Mouse (Mus musculus) kidney, embryonic 14.5 days (tissue): ENCODE data around the gene Prr15. TPM values are rescaled to one million over a fixed set of nuclear protein-coding genes. Genes with fewer than 3 reads are reported as not detected.
A peak's percentile ranks its signal among the peaks of the same experiment; 100 is the strongest.

Experiments
- ATAC-seq: fragments of 200-750 bp; cut with Nextera tagmentation; 2 replicates; pipeline ENCODE4 v1.8.0; 2017; ENCODE audit warnings: moderate number of reproducible peaks, mild to moderate bottlenecking, moderate TSS enrichment, moderate library complexity; ENCODE audit not compliant: low FRiP score, low TSS enrichment
- H3K27ac ChIP-seq: fragments of 300-500 bp; sonication (generic); 2 replicates; pipeline ENCODE4 v1.5.1; 2014; ENCODE audit warnings: low read depth, mild to moderate bottlenecking, low read length, moderate library complexity, mixed read lengths
- H3K27me3 ChIP-seq: fragments of 300-500 bp; sonication (generic); 2 replicates; pipeline ENCODE4 v1.6.1; 2014; ENCODE audit warnings: mild to moderate bottlenecking, low read length; ENCODE audit not compliant: control insufficient read depth, insufficient read depth
- H3K36me3 ChIP-seq: fragments of 300-500 bp; sonication (generic); 2 replicates; pipeline ENCODE4 v1.6.1; 2014; ENCODE audit warnings: low read length, mixed read lengths; ENCODE audit not compliant: control insufficient read depth, insufficient read depth
- H3K4me1 ChIP-seq: fragments of 300-500 bp; sonication (generic); 2 replicates; pipeline ENCODE4 v1.6.1; 2014; ENCODE audit warnings: low read length, mixed read lengths; ENCODE audit not compliant: control insufficient read depth, insufficient read depth
- H3K4me2 ChIP-seq: fragments of 300-500 bp; sonication (generic); replicated peaks from 2 replicates; pipeline ENCODE4 v1.6.1; 2014; ENCODE audit warnings: low read depth, mild to moderate bottlenecking, low read length
- H3K4me3 ChIP-seq: fragments of 300-500 bp; sonication (generic); 2 replicates; pipeline ENCODE4 v1.5.1; 2014; ENCODE audit warnings: mild to moderate bottlenecking, low read length
- H3K9ac ChIP-seq: fragments of 300-500 bp; sonication (generic); 2 replicates; pipeline ENCODE4 v1.6.1; 2014; ENCODE audit warnings: low read depth, mild to moderate bottlenecking, low read length, moderate library complexity
- H3K9me3 ChIP-seq: fragments of 300-500 bp; sonication (generic); 2 replicates; pipeline ENCODE4 v1.6.1; 2016; ENCODE audit warnings: low read length; ENCODE audit not compliant: control insufficient read depth
- WGBS: fragments of 180-500 bp; shearing (Covaris S2); extraction: QIAGEN DNeasy Blood & Tissue Kit; methylation state at CpG from one replicate; pipeline ENCODE4 v1.1.7; 2014; 5-methylcytosine and 5-hydroxymethylcytosine counted together
- polyA plus RNA-seq: library from polyadenylated mRNA; unstranded; fragments of >200 nt; fragmentation: Nextera tagmentation; extraction: Ambion mirVana; gene quantifications from 2 replicates; pipeline ENCODE4 v1.2.1, GENCODE M21; 2014

Prr15 gene
- polyA plus RNA-seq, 1 experiment from 2014 or later = 6.4 TPM

GRCm38 (mm10) chr6:54326671-54327625 is 1.3 kb downstream of the Prr15 start:
- ATAC-seq = peak; percentile 84
- Histone ChIP-seq H3K4me2 (peak overlapping the region; percentile 90), H3K4me3 (peak overlapping the region; percentile 43), H3K27me3 (peaks cover 27% of the 10 kb centered on the region), H3K36me3 (no peaks in the 10 kb centered on the region), H3K4me1 (peaks cover 12% of the 10 kb centered on the region; the same call in 1 of the 2 replicates), H3K27ac (no peak overlapping the region), H3K9me3 (no peaks in the 10 kb centered on the region), H3K9ac (peak overlapping the region; percentile 52)
- WGBS = under 1% methylated on average over 53 of the region's 53 CpGs

GRCm38 (mm10) chr6:54327626-54328003 is 2.0 kb downstream of the Prr15 start:
- no peaks in the 10 kb centered on the region for H3K36me3 ChIP-seq
- WGBS = under 1% methylated on average over 28 of the region's 28 CpGs

GRCm38 (mm10) chr6:54328783-54329182 is 3.1 kb downstream of the Prr15 start:
- no peak overlapping the region for H3K27ac ChIP-seq
- WGBS = 98% methylated on average over 5 of the region's 5 CpGs
- no peak overlapping the region for H3K4me3 ChIP-seq
- no peaks in the 10 kb centered on the region for H3K36me3 ChIP-seq
- peaks cover 15% of the 10 kb centered on the region; the same call in 1 of the 2 replicates for H3K4me1 ChIP-seq
- H3K27me3 ChIP-seq = peaks cover 27% of the 10 kb centered on the region
- H3K9me3 ChIP-seq = no peaks in the 10 kb centered on the region
- H3K9ac ChIP-seq = no peak overlapping the region
- no peak for ATAC-seq
- H3K4me2 ChIP-seq = no peak overlapping the region

More at GRCm38 (mm10) chr6:54327626-54328003, 2.0 kb downstream of the Prr15 start:
- no peak overlapping the region for H3K27ac ChIP-seq
- H3K4me1 ChIP-seq = peaks cover 15% of the 10 kb centered on the region; the same call in 1 of the 2 replicates
- 0 out of 2 replicates have a peak, but pooled peaks have one; percentile 29 for ATAC-seq
- peak overlapping the region; percentile 52 for H3K9ac ChIP-seq
- H3K4me3 ChIP-seq = peak overlapping the region; percentile 43
- peaks cover 27% of the 10 kb centered on the region for H3K27me3 ChIP-seq
- H3K9me3 ChIP-seq = no peaks in the 10 kb centered on the region
- peak overlapping the region; percentile 90 for H3K4me2 ChIP-seq

GRCm38 (mm10) chr6:54329598-54329997 is 4.0 kb downstream of the Prr15 start:
- H3K27ac ChIP-seq = no peak overlapping the region
- no peaks in the 10 kb centered on the region for H3K36me3 ChIP-seq
- WGBS = 77% methylated on average over 3 of the region's 3 CpGs
- ATAC-seq = no peak
- H3K4me2 ChIP-seq = no peak overlapping the region
- H3K4me1 ChIP-seq = peaks cover 18% of the 10 kb centered on the region; the same call in 1 of the 2 replicates
- no peak overlapping the region for H3K9ac ChIP-seq
- no peaks in the 10 kb centered on the region for H3K9me3 ChIP-seq
- H3K4me3 ChIP-seq = no peak overlapping the region
- peaks cover 23% of the 10 kb centered on the region for H3K27me3 ChIP-seq

DNA sequence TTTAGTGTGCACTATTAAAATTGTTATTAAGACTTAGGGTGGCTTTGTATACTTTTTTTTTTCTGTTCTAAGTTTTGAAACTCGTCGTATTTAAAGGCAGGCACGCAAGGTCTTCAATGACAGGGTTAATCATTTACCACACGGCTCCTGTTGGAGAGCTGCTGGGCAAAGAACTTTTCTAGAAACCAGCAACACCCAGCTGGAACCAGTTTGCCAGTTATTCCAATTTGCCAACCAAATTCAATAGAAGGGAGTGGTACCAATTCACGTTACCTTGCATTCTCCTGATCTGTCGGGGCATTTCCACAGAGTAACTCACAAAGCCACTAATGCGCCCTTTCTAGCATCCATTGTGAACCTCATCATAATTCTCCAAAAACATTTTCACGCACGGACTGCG is 4.5 kb downstream of the Prr15 start:
- Histone ChIP-seq H3K27me3 (peaks cover 18% of the 10 kb centered on the region), H3K27ac (no peak overlapping the region), H3K4me1 (peaks cover 18% of the 10 kb centered on the region; the same call in 1 of the 2 replicates), H3K9ac (no peak overlapping the region), H3K9me3 (no peaks in the 10 kb centered on the region), H3K36me3 (no peaks in the 10 kb centered on the region), H3K4me2 (no peak overlapping the region), H3K4me3 (no peak overlapping the region)
- no peak for ATAC-seq
- 65% methylated on average over 10 of the region's 10 CpGs for WGBS

- H3K9ac ChIP-seq = no peak overlapping the region
- peaks cover 13% of the 10 kb centered on the region; the same call in 1 of the 2 replicates for H3K4me1 ChIP-seq
- 34% methylated on average over 10 of the region's 10 CpGs for WGBS
- H3K27ac ChIP-seq = no peak overlapping the region
- no peak for ATAC-seq
- no peaks in the 10 kb centered on the region for H3K9me3 ChIP-seq
- no peak overlapping the region for H3K4me2 ChIP-seq
- peaks cover 6% of the 10 kb centered on the region for H3K27me3 ChIP-seq
- H3K36me3 ChIP-seq = no peaks in the 10 kb centered on the region
- H3K4me3 ChIP-seq = no peak overlapping the region
Measured at GRCm38 (mm10) chr6:54331765-54332164, 6.1 kb downstream of the Prr15 start.

GRCm38 (mm10) chr6:54332203-54332602 is 6.6 kb downstream of the Prr15 start:
- Histone ChIP-seq H3K9ac (no peak overlapping the region), H3K4me2 (no peak overlapping the region), H3K27ac (no peak overlapping the region), H3K4me3 (no peak overlapping the region), H3K27me3 (peaks cover 1% of the 10 kb centered on the region), H3K9me3 (no peaks in the 10 kb centered on the region), H3K36me3 (no peaks in the 10 kb centered on the region), H3K4me1 (peaks cover 11% of the 10 kb centered on the region; the same call in 1 of the 2 replicates)
- 35% methylated on average over 8 of the region's 8 CpGs for WGBS
- peak; percentile 47; the same call in 1 of the 2 replicates for ATAC-seq

DNA sequence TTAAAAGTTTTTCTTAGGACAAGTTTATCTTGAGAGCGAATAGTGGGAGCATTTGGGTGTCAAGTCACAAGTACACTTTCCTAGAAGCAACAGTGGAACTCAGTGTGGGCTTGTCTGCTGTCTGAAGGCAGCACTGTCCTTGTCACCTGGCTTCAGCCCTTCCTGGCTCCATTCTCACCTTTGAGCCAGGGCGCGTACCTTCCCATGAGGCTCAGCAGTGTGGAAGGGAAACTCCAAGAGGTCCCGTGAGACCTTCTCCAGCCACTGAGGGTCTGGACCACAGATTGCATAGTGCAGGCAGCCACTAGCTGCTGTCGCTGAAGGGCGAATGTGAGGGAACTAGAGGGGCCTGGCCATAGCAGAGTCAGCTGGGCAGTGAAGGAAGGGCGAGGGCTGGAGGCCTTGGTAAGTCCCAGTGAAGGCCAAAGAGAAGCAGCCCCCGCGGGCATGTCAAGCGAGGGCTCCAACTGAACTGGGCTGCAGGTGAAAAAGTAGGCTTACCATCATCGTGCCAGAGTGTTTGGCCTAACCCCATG is 7.5 kb downstream of the Prr15 start:
- H3K4me3 ChIP-seq = no peak overlapping the region
- no peak overlapping the region for H3K27ac ChIP-seq
- H3K4me1 ChIP-seq = 0 out of 2 replicates have a peak, but pooled peaks cover 11% of the 10 kb centered on the region
- ATAC-seq = no peak
- H3K27me3 ChIP-seq = no peaks in the 10 kb centered on the region
- no peaks in the 10 kb centered on the region for H3K36me3 ChIP-seq
- 61% methylated on average over 11 of the region's 11 CpGs for WGBS
- H3K9me3 ChIP-seq = no peaks in the 10 kb centered on the region
- H3K4me2 ChIP-seq = no peak overlapping the region
- H3K9ac ChIP-seq = no peak overlapping the region
